Mouse (Mus musculus): Measurements from ENCODE around the gene Mycn. TPM values are rescaled to one million over a fixed set of nuclear protein-coding genes. Genes with fewer than 3 reads are reported as not detected.

Gene Mycn
- 25.2 and 25.3 TPM in 2 replicates for polyA plus RNA-seq (2015; fragmentation: Nextera tagmentation; extraction: Ambion mirVana)

GRCm38 (mm10) chr12:12941661-12942363 lies at the start of gene Mycn:
Gene Mycn, minus strand, starts transcription at chr12:12941914.
- Histone ChIP-seq H3K27me3 (peaks cover 7% of the 10 kb centered on the region; the same call in 1 of the 2 replicates), H3K4me1 (peaks cover 49% of the 10 kb centered on the region), H3K27ac (peak within 1 kb of the TSS; percentile 81), H3K36me3 (0 out of 2 replicates have a peak, but pooled peaks cover 3% of the 10 kb centered on the region), H3K4me3 (peak within 1 kb of the TSS; percentile 70), H3K9ac (peak within 1 kb of the TSS; percentile 70), H3K9me3 (no peaks in the 10 kb centered on the region), H3K4me2 (peak within 1 kb of the TSS; percentile 96)
- peak; percentile 46 for ATAC-seq (ENCODE audit: insufficient number of reproducible peaks, low FRiP score, low TSS enrichment, low read depth)
- under 1% methylated on average over 37 of the region's 38 CpGs for WGBS

GRCm38 (mm10) chr12:12987376-12987775 lies 45.7 kb upstream of the Mycn start:
- WGBS: 66% methylated on average over 8 of the region's 8 CpGs

GRCm38 (mm10) chr12:12986612-12987206 lies 45.0 kb upstream of the Mycn start:
- no peak overlapping the region for H3K4me2 ChIP-seq
- no peaks in the 10 kb centered on the region for H3K9me3 ChIP-seq
- no peaks in the 10 kb centered on the region for H3K36me3 ChIP-seq
- H3K4me1 ChIP-seq: no peaks in the 10 kb centered on the region
- WGBS: 82% methylated on average over 20 of the region's 20 CpGs
- ATAC-seq (ENCODE audit: insufficient number of reproducible peaks, low FRiP score, low TSS enrichment, low read depth): no peak
- H3K27ac ChIP-seq: no peak overlapping the region
- no peak overlapping the region for H3K9ac ChIP-seq
- no peak overlapping the region for H3K4me3 ChIP-seq
- no peaks in the 10 kb centered on the region for H3K27me3 ChIP-seq

More at GRCm38 (mm10) chr12:12987376-12987775, 45.7 kb upstream of the Mycn start:
- no peak for ATAC-seq (ENCODE audit: insufficient number of reproducible peaks, low FRiP score, low TSS enrichment, low read depth)
- Histone ChIP-seq H3K27me3 (no peaks in the 10 kb centered on the region), H3K4me3 (no peak overlapping the region), H3K4me2 (no peak overlapping the region), H3K36me3 (no peaks in the 10 kb centered on the region), H3K9ac (no peak overlapping the region), H3K4me1 (no peaks in the 10 kb centered on the region), H3K27ac (no peak overlapping the region), H3K9me3 (no peaks in the 10 kb centered on the region)

- no peak for ATAC-seq (ENCODE audit: insufficient number of reproducible peaks, low FRiP score, low TSS enrichment, low read depth)
- no peaks in the 10 kb centered on the region for H3K4me1 ChIP-seq
- H3K27ac ChIP-seq: no peak overlapping the region
- H3K4me3 ChIP-seq: no peak overlapping the region
- no peaks in the 10 kb centered on the region for H3K27me3 ChIP-seq
- no peaks in the 10 kb centered on the region for H3K9me3 ChIP-seq
- WGBS: 70% methylated on average over 1 of the region's 1 CpGs
- H3K36me3 ChIP-seq: no peaks in the 10 kb centered on the region
- H3K4me2 ChIP-seq: no peak overlapping the region
- H3K9ac ChIP-seq: no peak overlapping the region
Observed at GRCm38 (mm10) chr12:12983032-12983431, 41.3 kb upstream of the Mycn start.

GRCm38 (mm10) chr12:12975397-12975796 lies 33.7 kb upstream of the Mycn start:
- WGBS: 83% methylated on average over 1 of the region's 1 CpGs
- ATAC-seq (ENCODE audit: insufficient number of reproducible peaks, low FRiP score, low TSS enrichment, low read depth): no peak
- Histone ChIP-seq H3K4me3 (no peak overlapping the region), H3K4me2 (no peak overlapping the region), H3K4me1 (peaks cover 11% of the 10 kb centered on the region), H3K9me3 (no peaks in the 10 kb centered on the region), H3K36me3 (no peaks in the 10 kb centered on the region), H3K9ac (no peak overlapping the region), H3K27me3 (no peaks in the 10 kb centered on the region), H3K27ac (no peak overlapping the region)

- ATAC-seq (ENCODE audit: insufficient number of reproducible peaks, low FRiP score, low TSS enrichment, low read depth): peak; percentile 52; the same call in 1 of the 2 replicates
- no peak overlapping the region for H3K4me2 ChIP-seq
- H3K9ac ChIP-seq: no peak overlapping the region
- H3K9me3 ChIP-seq: no peaks in the 10 kb centered on the region
- no peaks in the 10 kb centered on the region for H3K36me3 ChIP-seq
- WGBS: 10% methylated on average over 8 of the region's 8 CpGs
- no peak overlapping the region for H3K4me3 ChIP-seq
- peaks cover 11% of the 10 kb centered on the region for H3K4me1 ChIP-seq
- H3K27ac ChIP-seq: no peak overlapping the region
- H3K27me3 ChIP-seq: no peaks in the 10 kb centered on the region
Observed at GRCm38 (mm10) chr12:12972756-12973435, 31.2 kb upstream of the Mycn start.

- Histone ChIP-seq H3K27ac (no peak overlapping the region), H3K4me2 (no peak overlapping the region), H3K9me3 (no peaks in the 10 kb centered on the region), H3K4me1 (peaks cover 5% of the 10 kb centered on the region), H3K27me3 (no peaks in the 10 kb centered on the region), H3K9ac (no peak overlapping the region), H3K36me3 (no peaks in the 10 kb centered on the region), H3K4me3 (no peak overlapping the region)
- 72% methylated on average over 2 of the region's 2 CpGs for WGBS
- ATAC-seq (ENCODE audit: insufficient number of reproducible peaks, low FRiP score, low TSS enrichment, low read depth): no peak
Observed at GRCm38 (mm10) chr12:12967946-12968345, 26.2 kb upstream of the Mycn start.

GRCm38 (mm10) chr12:12964856-12965255 lies 23.1 kb upstream of the Mycn start:
- no peak for ATAC-seq (ENCODE audit: insufficient number of reproducible peaks, low FRiP score, low TSS enrichment, low read depth)
- 80% methylated on average over 3 of the region's 3 CpGs for WGBS
- H3K27me3 ChIP-seq: no peaks in the 10 kb centered on the region
- no peak overlapping the region for H3K4me2 ChIP-seq
- no peak overlapping the region for H3K27ac ChIP-seq
- H3K36me3 ChIP-seq: no peaks in the 10 kb centered on the region
- no peaks in the 10 kb centered on the region for H3K4me1 ChIP-seq
- no peaks in the 10 kb centered on the region for H3K9me3 ChIP-seq
- H3K9ac ChIP-seq: no peak overlapping the region
- no peak overlapping the region for H3K4me3 ChIP-seq

- ATAC-seq (ENCODE audit: insufficient number of reproducible peaks, low FRiP score, low TSS enrichment, low read depth): no peak
- Histone ChIP-seq H3K4me1 (peaks cover 4% of the 10 kb centered on the region; the same call in 1 of the 2 replicates), H3K4me2 (no peak overlapping the region), H3K4me3 (no peak overlapping the region), H3K9ac (no peak overlapping the region), H3K27ac (no peak overlapping the region), H3K36me3 (no peaks in the 10 kb centered on the region), H3K27me3 (0 out of 2 replicates have a peak, but pooled peaks cover 7% of the 10 kb centered on the region), H3K9me3 (no peaks in the 10 kb centered on the region)
- 61% methylated on average over 4 of the region's 4 CpGs for WGBS
Observed at GRCm38 (mm10) chr12:12947606-12948005, 5.9 kb upstream of the Mycn start.

- H3K4me2 ChIP-seq: no peak overlapping the region
- H3K27me3 ChIP-seq: 0 out of 2 replicates have a peak, but pooled peaks cover 7% of the 10 kb centered on the region
- peaks cover 34% of the 10 kb centered on the region for H3K4me1 ChIP-seq
- no peaks in the 10 kb centered on the region for H3K36me3 ChIP-seq
- H3K27ac ChIP-seq: no peak overlapping the region
- H3K4me3 ChIP-seq: no peak overlapping the region
- H3K9ac ChIP-seq: no peak overlapping the region
- WGBS: 23% methylated on average over 6 of the region's 6 CpGs
- no peak for ATAC-seq (ENCODE audit: insufficient number of reproducible peaks, low FRiP score, low TSS enrichment, low read depth)
- H3K9me3 ChIP-seq: no peaks in the 10 kb centered on the region
Observed at GRCm38 (mm10) chr12:12943288-12943687, 1.6 kb upstream of the Mycn start.

- H3K4me1 ChIP-seq: peaks cover 42% of the 10 kb centered on the region
- peak overlapping the region; percentile 81 for H3K27ac ChIP-seq
- H3K27me3 ChIP-seq: peaks cover 7% of the 10 kb centered on the region; the same call in 1 of the 2 replicates
- H3K36me3 ChIP-seq: no peaks in the 10 kb centered on the region
- H3K4me3 ChIP-seq: peak overlapping the region; percentile 70
- WGBS: under 1% methylated on average over 47 of the region's 47 CpGs
- H3K4me2 ChIP-seq: peak overlapping the region; percentile 96
- peak overlapping the region; percentile 37; the same call in 1 of the 2 replicates for H3K9ac ChIP-seq
- peak; percentile 50 for ATAC-seq (ENCODE audit: insufficient number of reproducible peaks, low FRiP score, low TSS enrichment, low read depth)
- H3K9me3 ChIP-seq: no peaks in the 10 kb centered on the region
Observed at GRCm38 (mm10) chr12:12942364-12943050, 793 bp upstream of the Mycn start.
